Mouse (Mus musculus) thymus, adult 2 months (tissue): Measurements from ENCODE around the gene Ccdc93. TPM values are rescaled to one million over a fixed set of nuclear protein-coding genes. Genes with fewer than 3 reads are reported as not detected.

Experiments
- DNase-seq: peaks from one replicate; pipeline ENCODE4 v3.0.0; 2021
- H3K27ac ChIP-seq: fragments of 200-500 bp; 2 replicates; pipeline ENCODE4 v1.5.1; 2012; ENCODE audit warnings: low read length, control low read depth; ENCODE audit not compliant: control insufficient read depth, insufficient read depth
- H3K27me3 ChIP-seq: fragments of 200-500 bp; 2 replicates; pipeline ENCODE4 v1.6.1; 2012; ENCODE audit warnings: mild to moderate bottlenecking, low read length, moderate library complexity, mixed read lengths; ENCODE audit not compliant: control insufficient read depth, insufficient read depth
- H3K36me3 ChIP-seq: fragments of 200-500 bp; 2 replicates; pipeline ENCODE4 v1.6.1; 2012; ENCODE audit warnings: mild to moderate bottlenecking, low read length, moderate library complexity; ENCODE audit not compliant: control insufficient read depth, insufficient read depth
- H3K4me1 ChIP-seq: fragments of 200-500 bp; replicated peaks from 2 replicates; pipeline ENCODE4 v1.6.1; 2012; ENCODE audit warnings: low read length; ENCODE audit not compliant: control insufficient read depth, insufficient read depth
- H3K4me3 ChIP-seq: fragments of 200-500 bp; 2 replicates; pipeline ENCODE4 v1.5.1; 2012; ENCODE audit warnings: mild to moderate bottlenecking, low read length, control low read depth, moderate library complexity; ENCODE audit not compliant: control insufficient read depth, insufficient read depth
- CTCF ChIP-seq: fragments of 200-500 bp; IDR thresholded peaks from 2 replicates; pipeline ENCODE4 v1.5.1; 2012; ENCODE audit warnings: mild to moderate bottlenecking, control low read depth, low read length, moderate library complexity, borderline replicate concordance; ENCODE audit not compliant: control insufficient read depth, poor library complexity, insufficient read depth; ENCODE audit errors: extremely low read depth
- POLR2A ChIP-seq: fragments of 200-500 bp; IDR thresholded peaks from 2 replicates; pipeline ENCODE4 v1.6.1; 2012; ENCODE audit warnings: mild to moderate bottlenecking, low read length, control low read depth, moderate library complexity; ENCODE audit not compliant: control insufficient read depth, poor library complexity, insufficient read depth; ENCODE audit errors: extremely low read depth
- WGBS: fragments of 180-500 bp; shearing (Covaris S2); methylation state at CpG from one replicate; pipeline ENCODE4 v1.1.7; 2018; 5-methylcytosine and 5-hydroxymethylcytosine counted together
- polyA plus RNA-seq: library from polyadenylated mRNA; depleted of rRNA; stranded (reverse); fragments of >200 nt; gene quantifications from 2 replicates; pipeline ENCODE4 v1.2.3, GENCODE M21; 2012

Ccdc93 gene
- polyA plus RNA-seq, 1 experiment: 25.6 TPM

DNA sequence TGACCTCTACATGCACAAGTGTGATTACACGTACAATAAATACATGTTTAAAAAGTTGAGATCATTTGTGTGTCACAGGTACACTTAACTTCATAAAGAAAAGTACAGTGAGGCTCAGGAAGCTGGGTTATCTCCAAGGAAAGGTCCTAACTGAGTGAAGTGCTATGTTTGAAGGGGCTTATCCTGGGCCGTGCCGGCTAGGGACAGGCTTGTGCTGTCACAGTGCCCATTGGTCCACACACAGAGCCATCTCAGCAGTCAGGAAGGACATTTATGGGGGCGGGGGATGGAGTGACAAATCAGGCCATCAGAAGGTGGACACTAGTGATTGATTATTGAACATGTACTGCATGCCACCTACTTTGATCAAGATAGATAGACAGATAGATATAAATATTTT, 22.2 kb downstream of the Ccdc93 start:
- H3K36me3 ChIP-seq: peaks cover 22% of the 10 kb centered on the region
- 0 out of 2 replicates have a peak overlapping the region, but pooled peaks have one; percentile 13 for H3K27ac ChIP-seq
- H3K27me3 ChIP-seq: no peaks in the 10 kb centered on the region
- no peak for DNase-seq
- peaks cover 14% of the 10 kb centered on the region for H3K4me1 ChIP-seq
- no peak overlapping the region for H3K4me3 ChIP-seq
- no peak for TF ChIP-seq POLR2A
- TF ChIP-seq CTCF: no peak
- 96% methylated on average over 4 of the region's 4 CpGs for WGBS

DNA sequence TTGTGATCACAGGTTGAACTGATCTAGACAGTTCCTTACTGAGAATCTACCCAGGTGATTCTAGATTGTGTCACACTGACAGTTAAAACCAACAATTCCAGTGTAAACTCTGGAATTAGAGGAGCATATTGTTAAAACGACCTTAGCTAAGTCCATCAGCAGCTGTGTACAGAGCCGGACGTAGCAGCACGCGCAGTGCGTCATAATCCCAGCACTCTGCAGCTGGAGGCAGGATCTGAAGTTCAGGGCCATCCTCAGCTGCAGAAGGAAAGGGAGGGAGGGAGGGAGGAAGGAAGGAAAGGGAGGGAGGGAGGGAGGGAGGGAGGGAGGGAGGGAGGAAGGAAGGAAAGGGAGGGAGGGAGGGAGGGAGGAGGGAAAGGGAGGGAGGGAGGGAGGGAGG, 24.1 kb downstream of the Ccdc93 start:
- WGBS: 93% methylated on average over 6 of the region's 6 CpGs
- Histone ChIP-seq H3K4me3 (no peak overlapping the region), H3K27ac (no peak overlapping the region), H3K27me3 (no peaks in the 10 kb centered on the region), H3K36me3 (peaks cover 6% of the 10 kb centered on the region; the same call in 1 of the 2 replicates), H3K4me1 (peaks cover 14% of the 10 kb centered on the region)
- no peak for TF ChIP-seq CTCF
- no peak for TF ChIP-seq POLR2A
- DNase-seq: no peak

DNA sequence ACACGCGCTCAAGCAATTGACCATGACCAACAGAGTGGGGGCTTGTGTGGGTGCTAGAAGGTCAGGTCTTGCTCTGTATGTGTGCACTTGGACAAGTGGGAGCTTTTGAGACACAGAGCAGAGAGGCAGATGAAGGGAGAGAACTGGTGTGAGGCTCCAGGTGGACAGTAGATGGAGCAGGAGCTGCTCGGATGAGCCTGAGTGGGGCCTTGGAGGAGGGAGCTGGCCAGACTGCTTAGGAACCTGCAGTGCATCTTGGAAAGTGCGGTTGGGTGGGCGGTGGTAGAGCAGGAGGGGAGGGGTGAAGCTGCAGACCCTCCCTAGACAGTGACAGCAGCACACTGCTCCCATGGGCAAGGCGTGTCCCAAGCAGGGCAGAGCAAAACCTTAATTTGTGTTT, 29.2 kb downstream of the Ccdc93 start:
- Histone ChIP-seq H3K36me3 (peaks cover 26% of the 10 kb centered on the region), H3K4me3 (no peak overlapping the region), H3K27me3 (no peaks in the 10 kb centered on the region), H3K27ac (no peak overlapping the region), H3K4me1 (no peaks in the 10 kb centered on the region)
- TF ChIP-seq POLR2A (no peak), CTCF (no peak)
- WGBS: 90% methylated on average over 6 of the region's 6 CpGs
- no peak for DNase-seq

DNA sequence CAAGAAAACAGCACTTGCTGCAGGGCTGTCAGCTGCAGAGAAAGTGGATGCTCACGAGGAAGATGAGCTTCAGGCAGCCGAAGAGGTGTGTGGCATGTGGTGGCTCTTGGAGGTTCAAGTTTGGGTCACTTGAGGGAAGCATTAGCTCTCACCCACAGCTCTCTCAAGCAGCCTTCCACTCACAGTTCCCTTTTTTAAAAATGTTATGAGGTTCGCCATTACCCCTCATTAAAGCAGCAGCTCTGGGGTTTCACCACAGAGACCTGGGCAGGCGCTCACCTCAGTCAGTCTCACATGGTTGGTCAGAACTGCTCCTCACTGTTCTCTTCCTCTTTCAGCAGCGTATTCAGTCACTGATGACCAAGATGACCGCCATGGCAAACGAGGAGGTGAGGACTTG, 31.0 kb downstream of the Ccdc93 start:
- peaks cover 3% of the 10 kb centered on the region; the same call in 1 of the 2 replicates for H3K4me1 ChIP-seq
- no peaks in the 10 kb centered on the region for H3K27me3 ChIP-seq
- TF ChIP-seq CTCF (no peak), POLR2A (no peak)
- DNase-seq: no peak
- no peak overlapping the region for H3K27ac ChIP-seq
- no peak overlapping the region for H3K4me3 ChIP-seq
- peaks cover 27% of the 10 kb centered on the region for H3K36me3 ChIP-seq
- WGBS: 67% methylated on average over 7 of the region's 7 CpGs

DNA sequence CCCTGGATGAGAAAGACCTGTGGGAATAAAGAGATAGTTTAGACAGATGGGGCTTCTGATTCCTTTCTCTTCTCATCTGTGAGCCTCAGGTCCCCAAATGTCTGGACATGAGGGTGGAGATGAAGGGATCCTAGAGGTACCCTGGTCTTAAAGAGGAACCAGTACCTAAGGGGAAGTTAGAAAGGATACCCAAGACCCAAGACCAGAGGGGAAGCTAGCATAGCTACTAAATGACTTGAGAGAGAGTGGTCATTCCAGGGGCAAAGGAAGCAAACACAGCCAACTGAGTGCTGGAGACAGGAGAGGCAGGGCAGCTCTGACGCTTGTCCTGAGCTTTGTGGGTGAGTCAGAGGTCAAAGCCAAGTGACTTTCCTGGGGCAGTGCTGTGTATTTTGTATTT, 31.8 kb downstream of the Ccdc93 start:
- H3K27me3 ChIP-seq: no peaks in the 10 kb centered on the region
- no peak overlapping the region for H3K4me3 ChIP-seq
- H3K4me1 ChIP-seq: peaks cover 6% of the 10 kb centered on the region
- no peak overlapping the region for H3K27ac ChIP-seq
- no peak for TF ChIP-seq CTCF
- no peak for TF ChIP-seq POLR2A
- DNase-seq: no peak
- 96% methylated on average over 1 of the region's 1 CpGs for WGBS
- H3K36me3 ChIP-seq: peaks cover 27% of the 10 kb centered on the region

DNA sequence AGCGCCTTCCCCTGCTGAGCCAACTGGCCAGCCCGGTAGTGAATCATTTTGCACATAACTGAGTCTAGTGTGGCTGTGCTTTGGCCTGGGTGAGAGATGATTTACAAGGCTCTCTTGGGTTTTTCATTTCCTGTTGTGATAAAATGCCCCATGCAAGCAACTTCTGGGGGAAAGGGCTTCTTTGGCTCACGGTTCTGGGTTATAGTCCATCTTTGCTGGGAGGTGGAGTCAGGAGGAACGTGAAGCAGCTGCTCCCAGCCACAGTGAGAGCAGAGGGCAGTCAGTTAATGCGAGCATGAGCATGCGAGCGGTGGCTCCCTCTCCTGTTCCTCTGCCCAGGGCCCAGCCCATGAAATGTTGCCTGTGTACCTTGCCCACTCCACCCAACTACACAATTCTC, 33.0 kb downstream of the Ccdc93 start:
- no peak for DNase-seq
- TF ChIP-seq POLR2A (no peak), CTCF (no peak)
- WGBS: 88% methylated on average over 7 of the region's 7 CpGs
- Histone ChIP-seq H3K4me1 (peaks cover 9% of the 10 kb centered on the region), H3K4me3 (no peak overlapping the region), H3K27ac (no peak overlapping the region), H3K27me3 (no peaks in the 10 kb centered on the region), H3K36me3 (peaks cover 27% of the 10 kb centered on the region)

DNA sequence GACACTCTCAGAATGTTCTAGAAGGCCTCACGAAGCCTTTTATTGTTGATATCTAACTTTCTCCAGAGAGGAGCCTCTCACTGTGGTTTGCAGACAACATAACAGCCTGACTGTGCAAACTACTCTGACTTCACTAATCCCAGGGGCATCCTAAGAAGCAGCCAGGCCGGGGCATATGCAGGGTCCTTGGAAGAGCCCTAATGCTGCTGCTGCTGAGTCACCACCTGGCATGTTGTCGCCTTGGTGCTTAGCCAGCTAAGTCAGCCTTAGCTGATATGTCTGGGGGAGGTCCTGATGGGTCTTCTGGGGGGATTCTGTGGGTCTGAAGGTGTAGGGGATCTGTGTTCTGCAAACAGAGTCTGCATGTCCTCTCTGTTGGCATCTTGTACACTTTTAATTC, 35.4 kb downstream of the Ccdc93 start:
- WGBS: 93% methylated on average over 3 of the region's 3 CpGs
- Histone ChIP-seq H3K4me3 (no peak overlapping the region), H3K27ac (no peak overlapping the region), H3K27me3 (no peaks in the 10 kb centered on the region), H3K36me3 (peaks cover 33% of the 10 kb centered on the region), H3K4me1 (peaks cover 21% of the 10 kb centered on the region)
- DNase-seq: no peak
- no peak for TF ChIP-seq CTCF
- no peak for TF ChIP-seq POLR2A
